Mouse (Mus musculus) hindlimb bud, embryonic 11.5 days (tissue): ENCODE measurements around the gene Atg7.

ENCODE experiments used
- DNase-seq: peaks from one replicate; pipeline ENCODE4 v3.0.0-alpha.2; 2012; ENCODE audit warnings: low read depth, low spot score; ENCODE audit errors: extremely low spot score

Atg7 gene

DNA sequence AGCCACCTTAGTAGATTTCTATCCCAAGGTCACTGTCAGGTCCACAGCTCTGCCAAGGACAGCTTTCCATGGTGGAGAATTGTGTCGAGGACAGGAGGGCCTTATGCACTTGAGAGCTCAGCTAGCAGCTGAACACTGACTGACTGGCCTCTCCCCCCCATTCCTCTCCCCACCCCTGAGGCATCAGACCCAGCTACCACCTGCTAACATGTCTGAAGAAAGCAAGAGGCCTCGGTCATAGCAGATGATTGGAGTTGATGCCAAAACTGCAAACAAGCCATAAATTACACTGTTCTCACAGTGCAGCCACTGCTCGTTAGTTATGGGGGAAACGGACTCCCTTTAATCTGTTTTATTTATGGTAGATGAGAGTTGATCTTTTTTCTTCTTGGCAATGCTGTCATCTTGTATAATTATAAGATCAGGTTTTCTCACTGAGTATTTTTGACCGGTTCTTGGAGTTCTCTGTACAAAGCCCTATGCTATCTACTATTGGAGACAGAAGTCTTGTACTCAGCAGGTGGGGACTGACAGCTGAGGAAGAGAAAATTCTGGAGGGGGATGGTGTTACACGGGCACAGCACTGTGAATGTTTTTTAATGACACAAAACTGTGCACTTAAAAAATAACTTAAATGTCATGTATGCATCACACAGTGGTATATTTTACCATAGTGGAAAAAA lies 171.4 kb downstream of the Atg7 start:
- DNase-seq = no peak

- DNase-seq = no peak
Measured at GRCm38 (mm10) chr6:114814882-114815650, 172.2 kb downstream of the Atg7 start.

DNA sequence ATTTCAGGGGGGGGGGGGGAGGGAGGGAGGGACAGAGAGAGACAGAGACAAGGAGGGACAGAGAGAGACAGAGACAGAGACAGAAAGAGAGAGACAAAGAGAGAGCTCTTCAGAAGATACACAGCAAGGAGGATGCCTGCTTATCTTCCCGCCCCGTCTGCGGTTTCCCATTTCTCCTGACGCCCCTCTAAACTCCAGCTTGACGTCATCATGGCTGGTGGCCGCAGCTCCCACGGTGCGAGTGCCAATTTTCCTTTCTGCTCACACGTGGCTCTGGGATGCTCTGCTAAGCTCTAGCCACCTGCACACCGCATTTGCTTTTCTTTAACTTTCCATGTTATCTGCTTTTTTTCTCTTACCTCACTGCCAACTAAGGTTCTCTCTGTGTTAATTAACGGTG lies 175.1 kb downstream of the Atg7 start:
- DNase-seq = no peak

- no peak for DNase-seq
Measured at GRCm38 (mm10) chr6:114818471-114818870, 175.6 kb downstream of the Atg7 start.

- DNase-seq = no peak
Measured at GRCm38 (mm10) chr6:114819971-114820481, 177.1 kb downstream of the Atg7 start.

DNA sequence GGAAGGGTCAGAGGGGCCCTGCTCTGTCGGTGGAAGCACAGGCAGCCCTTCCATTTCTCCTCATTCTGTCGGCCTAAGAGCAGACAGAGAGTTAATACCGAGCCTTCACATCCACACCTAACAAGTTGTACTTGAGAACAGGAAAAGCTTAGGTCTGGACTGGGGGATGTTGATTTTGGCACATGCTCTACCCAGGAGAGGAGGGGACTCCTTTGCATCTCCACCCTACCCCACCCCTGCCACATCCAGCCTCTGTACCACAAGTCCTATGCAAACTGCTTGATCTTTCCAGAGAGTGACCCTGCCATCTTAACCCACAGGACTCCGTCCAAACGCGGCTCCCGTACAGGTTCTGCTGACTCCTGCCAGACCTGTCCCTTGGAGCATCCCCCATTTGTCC lies 178.7 kb downstream of the Atg7 start:
- DNase-seq = no peak

DNA sequence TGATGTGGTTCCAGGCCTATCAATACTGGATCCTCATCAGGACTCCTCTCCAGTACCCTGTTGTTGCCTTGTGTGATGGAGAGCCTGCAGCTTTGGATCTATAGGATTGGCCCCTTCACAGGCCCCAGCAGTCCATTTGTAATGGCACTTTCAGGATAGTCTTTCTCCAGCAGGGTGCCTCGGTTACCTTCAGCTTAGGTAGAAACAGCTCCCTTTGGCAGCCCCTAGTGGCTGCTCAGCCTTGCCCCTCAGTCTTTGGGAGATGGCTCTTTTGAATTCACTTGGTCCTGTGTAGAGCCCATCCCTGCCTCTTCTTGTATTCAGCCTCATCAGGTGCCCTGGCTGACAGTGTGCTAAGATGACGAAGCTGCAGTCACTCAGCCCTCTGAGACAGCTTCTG lies 184.0 kb downstream of the Atg7 start:
- no peak for DNase-seq

GRCm38 (mm10) chr6:114829660-114830438 lies 187.0 kb downstream of the Atg7 start:
- no peak for DNase-seq

DNA sequence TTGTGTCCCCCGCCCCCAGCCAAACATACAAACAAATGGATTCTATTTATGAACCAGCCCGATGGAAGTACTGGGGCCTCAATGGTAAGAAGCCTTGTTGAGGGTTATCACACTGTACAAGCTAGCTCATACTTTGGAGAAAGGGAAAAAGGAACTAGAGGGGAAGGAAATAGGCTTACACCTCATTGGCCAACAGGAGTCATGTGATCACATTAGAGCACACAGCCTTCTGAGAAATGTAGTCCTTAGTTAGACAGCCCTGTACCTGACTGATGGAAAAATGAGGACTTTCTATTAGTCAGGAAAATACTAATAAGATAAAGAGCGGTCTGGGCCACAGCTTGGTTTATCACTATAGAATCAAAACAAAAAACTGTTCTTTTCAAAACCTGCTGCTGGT lies 188.9 kb downstream of the Atg7 start:
- DNase-seq = no peak

- DNase-seq = no peak
Measured at GRCm38 (mm10) chr6:114833058-114833685, 190.3 kb downstream of the Atg7 start.

GRCm38 (mm10) chr6:114833791-114834346 lies 191.0 kb downstream of the Atg7 start:
- DNase-seq = no peak

GRCm38 (mm10) chr6:114835344-114835743 lies 192.4 kb downstream of the Atg7 start:
- DNase-seq = no peak

DNA sequence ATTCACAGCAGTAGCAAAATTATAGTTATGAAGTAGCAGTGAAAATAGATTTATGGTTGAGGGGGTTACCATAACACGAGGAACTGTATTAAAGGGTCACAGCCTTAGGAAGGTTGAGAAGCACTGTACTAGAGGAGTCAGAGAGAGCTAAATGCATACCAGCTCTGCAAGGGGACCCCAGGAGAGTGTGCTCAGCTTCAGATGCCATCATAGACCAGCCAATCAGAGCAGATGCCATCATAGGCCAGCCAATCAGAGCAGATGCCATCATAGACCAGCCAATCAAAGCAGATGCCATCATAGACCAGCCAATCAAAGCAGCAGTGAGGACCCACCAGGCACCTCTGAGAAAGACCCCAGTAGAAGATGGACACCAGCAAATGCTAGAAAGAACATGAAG lies 192.9 kb downstream of the Atg7 start:
- no peak for DNase-seq

- no peak for DNase-seq
Measured at GRCm38 (mm10) chr6:114836433-114836832, 193.5 kb downstream of the Atg7 start.

DNA sequence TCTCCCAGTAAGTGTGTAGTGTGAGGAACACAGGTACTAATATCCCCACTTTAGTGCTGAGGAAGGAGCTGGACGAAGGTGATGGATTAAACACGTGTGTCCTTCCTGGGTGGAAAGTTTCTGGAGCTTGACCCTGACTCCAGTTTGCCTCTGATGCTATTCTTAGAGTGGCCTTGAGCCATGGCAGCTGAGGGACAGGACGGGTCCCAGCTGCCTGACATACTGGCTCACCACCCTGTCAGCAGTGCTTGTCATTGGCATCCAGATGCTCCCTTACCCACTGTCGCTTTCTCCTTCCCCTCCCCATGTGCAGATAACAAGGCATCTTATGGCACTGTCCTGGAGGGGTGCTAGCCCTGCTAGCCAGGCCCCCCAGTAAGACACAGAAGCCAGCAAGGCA lies 196.0 kb downstream of the Atg7 start:
- no peak for DNase-seq

DNA sequence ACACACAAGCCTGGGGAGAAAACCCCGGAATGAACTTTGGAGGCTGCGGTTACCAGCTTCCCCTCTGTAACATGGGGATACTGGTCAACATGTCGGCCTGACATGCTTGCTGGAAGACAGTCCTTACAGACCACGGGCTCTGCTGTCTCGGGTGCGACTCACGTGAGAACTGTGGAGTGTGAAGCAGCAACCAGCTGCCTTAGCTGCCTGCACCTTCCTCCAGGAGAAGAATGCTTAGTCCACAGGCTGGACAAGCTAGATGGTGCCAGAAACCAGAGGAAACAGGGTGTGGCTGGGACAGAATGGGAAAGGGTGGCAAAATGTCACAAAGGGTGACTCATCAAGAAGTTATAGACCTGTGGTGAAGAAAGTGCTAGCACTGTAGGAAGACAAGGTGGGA lies 197.1 kb downstream of the Atg7 start:
- DNase-seq = no peak

- no peak for DNase-seq
Measured at GRCm38 (mm10) chr6:114842131-114842530, 199.2 kb downstream of the Atg7 start.

DNA sequence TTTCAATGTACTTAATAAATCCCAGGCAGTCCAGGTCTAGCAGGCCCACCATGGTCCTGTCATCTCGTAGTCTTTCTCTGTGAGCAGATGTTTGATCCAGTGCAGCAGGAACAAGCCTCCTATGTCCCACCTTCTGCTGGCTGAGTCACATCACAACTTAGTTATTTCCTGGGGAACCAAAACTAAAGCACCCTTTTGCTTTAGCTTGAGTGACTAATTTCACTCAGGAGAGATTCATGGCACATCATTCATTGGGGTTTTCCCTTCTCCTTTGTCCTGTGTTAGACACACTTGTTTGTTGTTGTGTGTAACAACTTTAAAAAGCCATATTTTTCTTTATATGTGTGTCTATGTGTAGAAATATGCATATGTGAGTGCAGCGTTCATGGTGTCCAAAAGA lies 200.0 kb downstream of the Atg7 start:
- DNase-seq = no peak

- DNase-seq = no peak
Measured at GRCm38 (mm10) chr6:114846153-114846772, 203.4 kb downstream of the Atg7 start.

GRCm38 (mm10) chr6:114847582-114848174 lies 204.8 kb downstream of the Atg7 start:
- DNase-seq = no peak
